ENCODE assay signal across 8 mouse cellular contexts in the genomic region with DNA sequence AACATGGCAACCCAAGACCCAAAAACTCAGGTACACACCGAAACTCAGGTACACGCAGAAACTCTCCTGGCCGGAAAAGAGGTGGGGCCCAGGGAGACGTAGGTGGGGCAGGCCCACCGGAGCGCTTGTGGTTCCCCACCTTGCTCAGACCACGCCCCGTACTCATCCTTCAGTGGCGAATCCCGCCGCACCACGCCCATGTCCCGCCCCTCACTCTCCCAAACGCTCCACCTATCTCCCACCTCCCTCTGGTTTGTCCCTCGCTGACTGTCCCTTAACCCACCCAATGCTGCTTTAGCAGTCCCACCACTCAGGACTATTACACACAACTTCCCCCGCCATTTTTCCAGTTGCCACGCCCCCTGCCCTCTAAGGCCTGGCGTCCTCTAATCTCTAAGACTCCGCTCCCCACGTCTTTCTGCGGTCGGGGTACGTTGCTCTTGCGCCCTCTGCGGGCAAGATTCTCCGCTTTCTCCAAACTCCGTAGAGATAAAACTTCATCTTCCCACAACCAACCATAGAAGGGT. TPM values are rescaled to one million over a fixed set of nuclear protein-coding genes. Genes with fewer than 3 reads are reported as not detected.
DNase-seq lines count a peak whose midpoint lies in the region.

No protein-coding gene starts in this region.

- H3K4me3 ChIP-seq in midbrain, embryonic 10.5 days: peak overlapping the region; percentile 77

- H3K27me3 ChIP-seq in midbrain, embryonic 10.5 days (ENCODE audit: low read depth, poor library complexity, severe bottlenecking): peaks cover 28% of the 10 kb centered on the region

- H3K36me3 ChIP-seq in midbrain, embryonic 10.5 days: peaks cover 19% of the 10 kb centered on the region

- WGBS in midbrain, embryonic 10.5 days: under 1% methylated on average over 27 of the region's 27 CpGs

- peak; percentile 82 for DNase-seq in T-cell, adult 2 months (ENCODE audit: low spot score)
- DNase-seq in cerebellum, postnatal 36 days: peak; percentile 35 to 37
- DNase-seq in gastrocnemius, postnatal 10 days: peak; percentile 90
- peak; percentile 85 for DNase-seq in hindlimb bud, embryonic 11.5 days (ENCODE audit: extremely low spot score, low read depth, low spot score)
- peak; percentile 58 to 72 for DNase-seq in left cerebral cortex, postnatal 36 days (ENCODE audit: low spot score in 2 of 2)
- peak; percentile 91 for DNase-seq in midbrain, embryonic 10.5 days (ENCODE audit: low spot score)
- DNase-seq in right cerebral cortex, postnatal 36 days (ENCODE audit: low spot score in 2 of 2): peak; percentile 50 to 52
- peak; percentile 98 for DNase-seq in yolk sac, embryonic 10.5 days (ENCODE audit: low spot score)

- peaks cover 57% of the 10 kb centered on the region for H3K4me1 ChIP-seq in midbrain, embryonic 10.5 days

- intact Hi-C loops in left cerebral cortex, postnatal 36 days (cut with DNase I): loop anchor here (1.0 kb wide), 1 partner anchor 25 kb away; no protein-coding TSS in a partner anchor

- peak overlapping the region; percentile 97 for H3K27ac ChIP-seq in midbrain, embryonic 10.5 days (replicated peaks)

- no peaks in the 10 kb centered on the region for H3K9me3 ChIP-seq in midbrain, embryonic 10.5 days (replicated peaks)

RNA-seq across cellular contexts. Expression of a gene that starts 0.6 kb away (rescaled TPM):
- 10 to 100 TPM; 29.6 to 35.5 TPM for total RNA-seq in gastrocnemius, postnatal 10 days (2021)
- total RNA-seq in left cerebral cortex, postnatal 36 days (2021): 100 to 1,000 TPM; 128 to 134 TPM
- polyA plus RNA-seq in midbrain, embryonic 10.5 days (2016; fragmentation: Nextera tagmentation; extraction: Ambion mirVana): 6.4 and 7.1 TPM in 2 replicates

RNA-seq across cellular contexts. Expression of a gene that starts 41.9 kb away (rescaled TPM):
- total RNA-seq in gastrocnemius, postnatal 10 days (2021): 1 to 10 TPM; 2.3 to 4.0 TPM
- total RNA-seq in left cerebral cortex, postnatal 36 days (2021): 1 to 10 TPM; 3.3 to 3.8 TPM
- 1.8 and 2.4 TPM in 2 replicates for polyA plus RNA-seq in midbrain, embryonic 10.5 days (2016; fragmentation: Nextera tagmentation; extraction: Ambion mirVana)

Comparison
In these comparisons a context has a peak if more than half of its experiments do, and no peak if none do; other contexts are left out.
1. Peak in every context shown above with its lines: DNase-seq, H3K4me3 ChIP-seq and H3K27ac ChIP-seq.
2. DNase-seq: peak in every context shown above with its lines; median percentile 98 in yolk sac, embryonic 10.5 days; 91 in midbrain, embryonic 10.5 days; 90 in gastrocnemius, postnatal 10 days; 85 in hindlimb bud, embryonic 11.5 days; 82 in T-cell, adult 2 months; 65 in left cerebral cortex, postnatal 36 days; 51 in right cerebral cortex, postnatal 36 days; 36 in cerebellum, postnatal 36 days.